Mouse (Mus musculus): Measurements from ENCODE around the gene Fkbp6.

DNA sequence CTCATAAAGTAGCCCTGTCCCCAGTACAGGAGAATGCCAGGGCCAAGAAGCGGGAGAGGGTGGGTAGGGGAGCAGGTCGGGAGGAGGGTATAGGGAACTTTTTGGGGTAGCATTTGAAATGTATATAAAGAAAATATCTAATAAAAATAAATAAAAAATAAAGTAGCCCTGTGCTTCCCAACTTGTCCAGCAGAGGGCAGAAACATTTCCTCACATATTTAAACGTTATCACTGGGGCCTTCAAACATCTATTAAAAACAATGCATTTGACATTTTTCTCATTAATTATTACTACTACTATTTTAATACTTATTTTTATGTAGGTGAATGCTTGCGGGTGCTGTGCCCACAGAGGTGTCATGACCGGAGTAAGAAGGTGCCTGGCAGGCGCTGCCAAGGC is 18.0 kb upstream of the Fkbp6 start:
- peak; percentile 47 for TF ChIP-seq CTCF (IDR thresholded peaks at IDR 0.05; ENCODE audit: low read depth)
- TF ChIP-seq EP300 (IDR thresholded peaks at IDR 0.05; ENCODE audit: low read depth) = no peak
